Mouse (Mus musculus): Measurements from ENCODE around the gene Pgm5. TPM values are rescaled to one million over a fixed set of nuclear protein-coding genes. Genes with fewer than 3 reads are reported as not detected.

The Pgm5 gene
- polyA plus RNA-seq, 1 experiment from 2014 or later = 0.54 TPM

DNA sequence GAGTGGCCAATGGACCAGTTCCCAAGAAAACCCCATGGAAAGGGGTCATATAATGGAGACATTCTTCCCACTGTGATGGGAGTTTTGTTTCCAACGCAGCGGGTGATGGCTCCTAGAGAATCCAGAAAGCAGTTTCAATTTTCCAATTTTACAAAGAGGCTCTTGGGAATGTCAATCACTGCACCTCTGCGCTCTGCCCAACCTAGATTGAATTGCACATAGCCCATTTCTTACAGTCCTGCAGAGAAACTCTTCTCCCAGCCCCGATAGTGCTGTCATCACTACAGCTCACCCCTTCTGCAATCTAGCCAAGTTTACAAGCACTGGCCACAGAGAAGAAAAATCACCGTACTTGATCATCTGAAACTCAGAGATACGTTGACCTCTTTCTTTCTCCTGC is 119.0 kb downstream of the Pgm5 start:
- no peaks in the 10 kb centered on the region for H3K9me3 ChIP-seq (replicated peaks)
- H3K4me3 ChIP-seq = no peak overlapping the region
- no peaks in the 10 kb centered on the region for H3K36me3 ChIP-seq
- no peak overlapping the region for H3K27ac ChIP-seq
- 87% methylated on average over 6 of the region's 6 CpGs for WGBS
- DNase-seq (ENCODE audit: low spot score) = no peak
- H3K27me3 ChIP-seq (ENCODE audit: low read depth, poor library complexity, severe bottlenecking) = no peaks in the 10 kb centered on the region
- H3K4me1 ChIP-seq = no peaks in the 10 kb centered on the region

DNA sequence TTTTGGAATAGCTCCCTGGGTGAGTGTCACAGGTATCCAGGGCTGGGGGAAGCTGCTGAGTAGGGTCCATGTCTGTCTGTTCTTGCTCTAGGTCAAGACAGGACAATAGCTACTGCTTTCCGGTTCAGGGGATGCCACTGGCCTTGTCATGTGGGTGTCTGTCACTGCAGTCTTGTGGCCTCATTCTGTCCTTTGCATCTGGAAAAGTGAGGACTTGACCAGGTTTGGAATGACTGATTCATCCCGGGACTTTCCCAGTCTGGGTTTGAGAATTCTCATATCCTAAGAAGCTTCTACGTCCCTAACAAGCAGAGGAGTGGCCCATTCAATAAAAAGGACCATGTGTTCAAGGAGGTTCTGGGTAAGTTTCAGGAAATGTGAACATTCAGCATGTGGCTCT is 122.9 kb downstream of the Pgm5 start:
- H3K36me3 ChIP-seq = no peaks in the 10 kb centered on the region
- no peak overlapping the region for H3K27ac ChIP-seq
- no peaks in the 10 kb centered on the region for H3K27me3 ChIP-seq (ENCODE audit: low read depth, poor library complexity, severe bottlenecking)
- no peak for DNase-seq (ENCODE audit: low spot score)
- no peak overlapping the region for H3K4me3 ChIP-seq
- no peaks in the 10 kb centered on the region for H3K4me1 ChIP-seq
- H3K9me3 ChIP-seq (replicated peaks) = no peaks in the 10 kb centered on the region
- WGBS = 95% methylated on average over 3 of the region's 3 CpGs

DNA sequence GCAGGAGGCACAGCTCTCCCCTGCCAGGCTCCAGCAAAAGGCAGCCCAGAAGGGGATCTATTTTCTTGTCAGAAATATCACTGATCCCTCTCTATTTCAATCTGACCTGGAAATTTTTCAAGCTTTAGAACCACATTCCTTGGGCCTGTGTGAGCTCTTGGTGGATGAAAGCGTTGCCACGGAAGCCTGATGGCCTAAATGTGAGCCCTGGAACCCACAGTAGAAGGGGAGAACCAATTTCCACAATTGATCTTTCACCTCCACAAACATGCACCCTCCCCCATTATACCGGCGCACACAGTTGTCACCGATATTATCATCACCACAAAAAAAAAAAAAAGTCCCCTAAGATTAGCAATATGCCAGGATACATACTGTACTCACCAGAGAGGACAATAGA is 123.6 kb downstream of the Pgm5 start:
- DNase-seq (ENCODE audit: low spot score) = no peak
- H3K4me1 ChIP-seq = no peaks in the 10 kb centered on the region
- no peak overlapping the region for H3K4me3 ChIP-seq
- no peaks in the 10 kb centered on the region for H3K9me3 ChIP-seq (replicated peaks)
- no peaks in the 10 kb centered on the region for H3K36me3 ChIP-seq
- 93% methylated on average over 5 of the region's 5 CpGs for WGBS
- H3K27ac ChIP-seq = no peak overlapping the region
- no peaks in the 10 kb centered on the region for H3K27me3 ChIP-seq (ENCODE audit: low read depth, poor library complexity, severe bottlenecking)

DNA sequence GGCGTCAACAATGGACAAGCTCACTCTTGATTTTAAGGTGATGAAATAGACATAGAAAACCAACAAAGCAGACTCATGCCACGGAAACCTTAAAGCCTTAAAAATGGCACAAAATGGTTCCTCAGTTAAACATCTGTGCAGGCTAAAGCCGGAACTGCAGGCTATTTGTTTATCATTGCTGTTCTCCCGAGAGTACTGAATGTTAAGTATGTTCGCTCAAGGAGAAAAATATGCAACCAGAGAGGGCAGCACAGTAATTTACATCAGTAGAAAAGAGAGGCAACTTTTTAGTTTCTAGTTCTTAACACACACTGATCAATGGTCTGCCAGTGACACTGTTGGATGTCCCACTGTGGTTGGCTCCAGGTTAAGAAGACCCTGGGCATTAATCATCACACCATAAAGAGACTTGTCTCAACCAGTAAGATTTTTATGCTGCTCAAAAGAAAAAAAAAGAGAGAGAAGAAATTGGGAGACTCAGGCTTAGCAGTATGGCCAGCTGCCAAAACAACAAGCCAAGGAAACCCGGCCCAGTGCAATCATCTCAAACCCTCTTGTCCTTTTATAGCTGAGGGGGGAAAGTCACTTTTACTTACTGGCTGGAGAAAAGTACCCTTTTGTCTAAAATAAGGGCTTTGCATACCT is 126.0 kb downstream of the Pgm5 start:
- DNase-seq (ENCODE audit: low spot score) = no peak
- H3K9me3 ChIP-seq (replicated peaks) = no peaks in the 10 kb centered on the region
- no peaks in the 10 kb centered on the region for H3K36me3 ChIP-seq
- no peaks in the 10 kb centered on the region for H3K27me3 ChIP-seq (ENCODE audit: low read depth, poor library complexity, severe bottlenecking)
- no peaks in the 10 kb centered on the region for H3K4me1 ChIP-seq
- no peak overlapping the region for H3K4me3 ChIP-seq
- 78% methylated on average over 6 of the region's 6 CpGs for WGBS
- no peak overlapping the region for H3K27ac ChIP-seq

DNA sequence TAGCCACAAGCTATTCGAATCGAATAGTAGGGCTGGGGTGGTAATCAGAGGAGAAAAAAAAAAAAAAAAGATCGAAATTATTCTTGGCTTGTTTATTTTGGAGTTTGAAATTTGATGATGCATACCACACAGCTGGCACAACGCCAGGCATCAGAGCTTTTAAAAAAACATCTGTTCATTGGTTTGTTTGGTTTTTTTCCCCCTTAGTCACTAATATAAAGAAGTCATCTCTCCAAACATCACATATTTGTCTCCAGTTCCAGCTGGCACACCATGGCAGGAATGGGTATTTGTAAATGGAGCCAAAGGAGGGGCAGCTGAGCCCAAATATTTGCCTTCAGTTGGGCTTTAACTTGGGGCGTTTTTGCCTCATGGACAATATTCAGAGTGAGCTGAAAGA is 131.0 kb downstream of the Pgm5 start:
- no peak for DNase-seq (ENCODE audit: low spot score)

DNA sequence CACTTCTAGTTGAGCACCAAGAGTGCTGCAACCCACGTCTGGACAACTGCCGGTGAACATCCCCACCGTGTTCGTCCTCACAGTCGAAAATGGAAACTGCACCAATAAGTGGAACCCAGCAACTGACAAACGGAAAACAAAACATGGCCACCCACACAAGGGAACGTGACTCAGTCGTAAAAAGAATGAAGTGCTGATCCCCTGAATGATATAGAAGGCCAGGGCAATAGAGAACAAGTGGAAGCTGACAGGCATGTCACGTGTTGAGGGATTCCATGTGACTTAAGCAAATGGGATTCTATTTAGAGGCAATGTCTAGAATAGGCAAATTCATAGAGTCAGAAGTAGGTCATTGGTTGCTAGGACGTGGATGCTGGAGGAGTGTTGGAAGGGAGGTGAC is 137.3 kb downstream of the Pgm5 start:
- H3K27ac ChIP-seq = no peak overlapping the region
- no peaks in the 10 kb centered on the region for H3K9me3 ChIP-seq (replicated peaks)
- DNase-seq (ENCODE audit: low spot score) = no peak
- H3K27me3 ChIP-seq (ENCODE audit: low read depth, poor library complexity, severe bottlenecking) = no peaks in the 10 kb centered on the region
- WGBS = 86% methylated on average over 10 of the region's 10 CpGs
- H3K4me1 ChIP-seq = no peaks in the 10 kb centered on the region
- H3K4me3 ChIP-seq = no peak overlapping the region
- H3K36me3 ChIP-seq = no peaks in the 10 kb centered on the region

More for the DNA sequence above, 131.0 kb downstream of the Pgm5 start:
- Histone ChIP-seq H3K4me3 (no peak overlapping the region), H3K27ac (no peak overlapping the region), H3K27me3 (ENCODE audit: low read depth, poor library complexity, severe bottlenecking) (no peaks in the 10 kb centered on the region), H3K36me3 (no peaks in the 10 kb centered on the region), H3K9me3 (replicated peaks) (no peaks in the 10 kb centered on the region), H3K4me1 (no peaks in the 10 kb centered on the region)
- 84% methylated on average over 5 of the region's 5 CpGs for whole genome bisulfite sequencing

DNA sequence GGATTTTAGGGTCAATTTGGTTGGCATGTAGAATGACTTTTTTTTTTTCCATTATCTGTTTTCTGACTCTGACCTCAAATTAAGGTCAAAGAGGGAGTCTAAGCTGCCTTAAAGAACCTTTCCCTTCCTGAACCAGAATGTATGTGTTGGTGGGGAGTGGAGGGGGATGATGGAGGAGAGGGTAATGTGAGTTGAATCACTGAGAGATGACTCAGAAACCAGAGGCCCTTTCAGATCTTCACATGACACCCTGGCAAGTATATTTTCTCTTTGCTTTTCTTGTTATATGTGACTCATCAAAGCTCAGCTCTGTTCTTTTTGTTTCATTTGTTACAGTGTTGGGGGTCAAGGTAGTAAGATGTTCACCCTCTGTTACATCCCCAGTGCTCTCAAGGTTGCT is 141.2 kb downstream of the Pgm5 start:
- Histone ChIP-seq H3K27ac (no peak overlapping the region), H3K4me1 (no peaks in the 10 kb centered on the region)

DNA sequence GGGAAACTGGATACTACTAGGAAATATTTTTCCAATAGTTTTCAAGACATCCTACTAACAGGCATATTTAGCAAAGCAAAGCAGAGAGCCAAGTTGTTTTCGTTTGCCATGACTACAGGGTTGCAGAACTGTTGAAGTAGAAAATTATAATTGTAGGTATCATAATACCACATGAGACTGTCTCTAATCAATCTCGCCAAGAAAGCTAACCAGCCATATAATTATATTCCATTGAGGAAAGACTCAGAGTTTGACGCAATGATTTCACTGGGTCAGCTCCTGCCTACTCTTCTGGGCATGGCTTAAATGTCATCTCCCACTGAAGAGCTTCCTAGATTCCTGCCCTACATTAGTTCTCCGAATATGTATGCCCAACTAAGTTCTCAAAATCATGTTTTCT is 142.2 kb downstream of the Pgm5 start:
- Histone ChIP-seq H3K4me1 (no peaks in the 10 kb centered on the region), H3K27me3 (ENCODE audit: low read depth, poor library complexity, severe bottlenecking) (no peaks in the 10 kb centered on the region), H3K36me3 (no peaks in the 10 kb centered on the region), H3K4me3 (no peak overlapping the region), H3K9me3 (replicated peaks) (no peaks in the 10 kb centered on the region), H3K27ac (no peak overlapping the region)
- whole genome bisulfite sequencing = 88% methylated on average over 4 of the region's 4 CpGs
- no peak for DNase-seq (ENCODE audit: low spot score)

More for the DNA sequence above, 141.2 kb downstream of the Pgm5 start:
- Histone ChIP-seq H3K4me3 (no peak overlapping the region), H3K36me3 (no peaks in the 10 kb centered on the region), H3K27me3 (ENCODE audit: low read depth, poor library complexity, severe bottlenecking) (no peaks in the 10 kb centered on the region), H3K9me3 (replicated peaks) (no peaks in the 10 kb centered on the region)
- no peak for DNase-seq (ENCODE audit: low spot score)

DNA sequence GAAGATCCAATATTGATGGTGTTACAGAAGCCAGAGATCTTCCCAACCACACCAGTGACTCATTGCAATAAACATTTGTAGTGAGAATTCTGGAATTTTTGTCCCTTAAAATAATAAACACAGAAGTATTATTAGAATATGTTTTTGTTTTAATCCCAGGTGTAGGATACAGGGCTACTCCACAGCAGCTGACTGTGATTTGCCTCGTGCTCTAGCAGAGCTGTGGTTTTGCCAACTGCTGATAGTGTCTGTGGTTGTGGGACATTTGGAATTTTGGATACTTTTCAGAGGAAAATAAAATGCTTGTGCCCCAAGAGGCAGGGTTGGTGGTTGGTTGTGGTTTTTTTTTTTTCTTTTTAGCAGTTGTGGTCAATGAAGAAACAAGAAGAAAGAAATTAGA is 143.6 kb downstream of the Pgm5 start:
- H3K4me1 ChIP-seq = no peaks in the 10 kb centered on the region
- H3K27me3 ChIP-seq (ENCODE audit: low read depth, poor library complexity, severe bottlenecking) = no peaks in the 10 kb centered on the region
- H3K36me3 ChIP-seq = no peaks in the 10 kb centered on the region
- WGBS = 91% methylated on average over 1 of the region's 1 CpGs
- H3K4me3 ChIP-seq = no peak overlapping the region
- no peak overlapping the region for H3K27ac ChIP-seq
- no peak for DNase-seq (ENCODE audit: low spot score)
- no peaks in the 10 kb centered on the region for H3K9me3 ChIP-seq (replicated peaks)

DNA sequence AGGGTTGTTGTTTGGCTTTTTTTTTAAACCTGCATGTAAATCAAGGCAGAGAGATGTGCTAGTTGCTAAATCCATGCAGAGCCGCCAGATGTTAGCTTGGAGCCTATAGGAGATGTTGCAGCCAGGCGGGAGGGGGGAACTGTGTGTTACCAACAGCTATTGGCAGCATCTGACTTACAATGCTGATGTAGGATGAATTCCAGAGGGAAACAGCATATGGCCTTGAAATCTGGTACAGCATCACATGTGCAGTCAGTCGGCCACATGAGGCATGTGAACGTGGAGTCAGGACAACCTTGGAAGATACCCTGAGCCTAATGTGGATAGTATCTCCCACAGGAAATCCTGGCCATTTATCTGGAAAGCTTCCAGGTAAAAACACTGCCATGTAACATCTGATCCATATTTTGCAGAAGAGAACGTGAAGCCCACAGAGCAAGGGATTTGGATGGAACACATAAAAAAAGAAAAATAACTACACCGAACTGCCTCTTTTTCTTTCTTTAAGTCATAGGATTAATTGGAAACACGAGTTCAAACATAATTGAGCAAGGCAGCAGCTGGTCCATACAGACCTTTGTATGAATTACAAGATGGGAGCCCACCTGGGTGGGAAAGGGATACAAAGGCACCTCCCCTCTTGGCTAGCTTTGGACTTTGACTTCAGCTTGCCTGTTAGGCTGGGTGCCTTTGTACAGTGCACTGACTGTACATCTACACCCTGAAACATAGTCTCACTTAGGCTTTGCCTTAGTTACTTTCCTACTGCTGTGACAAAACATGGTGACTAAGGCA is 145.2 kb downstream of the Pgm5 start:
- DNase-seq (ENCODE audit: low spot score) = no peak
- WGBS = 87% methylated on average over 7 of the region's 7 CpGs
- no peaks in the 10 kb centered on the region for H3K4me1 ChIP-seq
- H3K27ac ChIP-seq = no peak overlapping the region
- no peaks in the 10 kb centered on the region for H3K27me3 ChIP-seq (ENCODE audit: low read depth, poor library complexity, severe bottlenecking)
- H3K4me3 ChIP-seq = no peak overlapping the region
- H3K9me3 ChIP-seq (replicated peaks) = no peaks in the 10 kb centered on the region
- H3K36me3 ChIP-seq = no peaks in the 10 kb centered on the region

DNA sequence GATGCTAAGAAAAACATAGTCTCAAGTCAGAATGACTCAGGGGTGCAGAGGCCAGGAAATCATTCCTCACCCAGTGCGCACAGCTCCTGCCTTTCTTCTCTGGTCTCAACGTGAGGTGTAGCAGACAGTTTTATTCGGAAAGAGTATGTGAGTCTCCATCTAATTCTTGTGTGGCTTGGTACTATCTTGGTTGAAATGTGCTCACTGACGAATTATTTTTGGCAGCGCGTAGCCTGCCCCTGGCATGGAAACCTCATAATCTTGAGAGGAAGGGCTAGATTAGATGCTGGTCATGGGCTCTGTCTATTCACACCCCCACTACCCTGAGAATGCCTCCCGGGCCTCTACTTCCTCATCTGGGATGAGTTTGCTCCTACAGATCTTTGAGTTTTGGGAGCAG is 153.6 kb downstream of the Pgm5 start:
- no peak overlapping the region for H3K27ac ChIP-seq
- peaks cover 23% of the 10 kb centered on the region for H3K4me1 ChIP-seq
- no peaks in the 10 kb centered on the region for H3K27me3 ChIP-seq (ENCODE audit: low read depth, poor library complexity, severe bottlenecking)
- WGBS = 88% methylated on average over 7 of the region's 7 CpGs
- no peak for DNase-seq (ENCODE audit: low spot score)
- H3K4me3 ChIP-seq = no peak overlapping the region
- no peaks in the 10 kb centered on the region for H3K36me3 ChIP-seq
- no peaks in the 10 kb centered on the region for H3K9me3 ChIP-seq (replicated peaks)

DNA sequence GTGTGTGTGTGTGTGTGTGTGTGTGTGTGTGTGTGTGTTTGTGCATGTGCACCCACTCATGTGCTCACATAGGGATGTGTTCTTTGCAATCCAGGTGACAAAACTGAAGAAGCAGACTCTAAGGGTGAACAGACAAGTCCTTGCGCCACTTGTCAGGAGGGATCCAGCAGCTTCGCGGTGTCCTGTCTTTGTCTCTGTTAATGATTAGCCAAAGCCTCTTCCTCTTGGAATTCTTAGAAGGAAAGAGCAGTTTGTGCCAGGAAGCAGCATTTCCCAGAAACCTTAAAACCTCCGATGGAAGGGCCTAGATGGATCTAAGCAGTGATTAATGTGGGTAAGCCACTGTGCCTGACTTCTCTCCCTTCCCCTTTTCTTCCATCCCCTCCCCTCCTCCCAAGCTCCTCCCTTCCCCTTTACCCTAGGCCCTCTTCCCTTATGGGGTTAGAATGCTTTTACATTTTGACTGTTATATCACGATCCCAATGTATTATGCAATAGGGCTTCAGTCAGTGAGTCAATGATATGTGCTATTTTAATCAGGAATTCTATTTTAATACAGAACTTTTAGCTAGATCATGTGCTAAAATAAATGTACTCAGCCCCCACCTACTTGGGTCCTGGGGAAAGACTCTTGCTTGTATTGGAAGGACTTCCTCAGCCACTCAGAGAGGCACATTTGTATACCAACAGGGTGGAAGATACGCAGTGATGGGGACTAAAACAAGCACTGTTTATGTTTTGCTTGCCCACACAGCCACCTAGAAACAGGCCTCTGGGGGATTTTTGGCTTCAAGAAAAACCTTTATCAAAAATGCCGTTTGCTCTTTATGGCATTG is 154.4 kb downstream of the Pgm5 start:
- H3K27ac ChIP-seq = no peak overlapping the region
- peaks cover 27% of the 10 kb centered on the region for H3K4me1 ChIP-seq
- whole genome bisulfite sequencing = 80% methylated on average over 7 of the region's 7 CpGs
- DNase-seq (ENCODE audit: low spot score) = no peak
- no peaks in the 10 kb centered on the region for H3K27me3 ChIP-seq (ENCODE audit: low read depth, poor library complexity, severe bottlenecking)
- H3K36me3 ChIP-seq = no peaks in the 10 kb centered on the region
- no peak overlapping the region for H3K4me3 ChIP-seq
- H3K9me3 ChIP-seq (replicated peaks) = no peaks in the 10 kb centered on the region

DNA sequence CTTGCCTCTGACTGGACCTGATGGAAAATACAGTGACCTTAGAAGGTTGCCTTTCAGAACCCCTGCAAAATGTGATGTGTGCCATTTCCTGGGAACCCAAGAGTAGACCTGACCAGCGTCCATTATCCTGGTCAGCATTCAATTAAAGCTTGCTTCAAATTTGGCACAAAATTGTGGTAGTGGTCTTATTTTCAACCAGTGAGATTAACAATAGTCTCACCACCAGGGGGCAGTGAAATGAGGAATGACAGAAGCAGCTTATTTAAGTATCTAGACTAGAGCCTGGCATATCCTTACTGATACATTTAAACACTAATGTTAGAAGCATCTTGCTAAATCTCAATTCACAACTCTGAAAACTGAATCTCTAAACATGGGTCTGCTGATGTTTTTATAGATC is 156.3 kb downstream of the Pgm5 start:
- 72% methylated on average over 1 of the region's 1 CpGs for WGBS
- DNase-seq (ENCODE audit: low spot score) = no peak
- H3K9me3 ChIP-seq (replicated peaks) = no peaks in the 10 kb centered on the region
- H3K4me1 ChIP-seq = peaks cover 33% of the 10 kb centered on the region
- peaks cover 3% of the 10 kb centered on the region; the same call in 1 of the 2 replicates for H3K27me3 ChIP-seq (ENCODE audit: low read depth, poor library complexity, severe bottlenecking)
- H3K4me3 ChIP-seq = no peak overlapping the region
- H3K36me3 ChIP-seq = no peaks in the 10 kb centered on the region
- no peak overlapping the region for H3K27ac ChIP-seq

Data from limb, embryonic 10.5 days (tissue).